Mouse (Mus musculus) lung, embryonic 15.5 days (tissue): ENCODE measurements around the gene Lmntd2. TPM values are rescaled to one million over a fixed set of nuclear protein-coding genes. Genes with fewer than 3 reads are reported as not detected.
A peak's percentile ranks its signal among the peaks of the same experiment; 100 is the strongest.

ENCODE experiments used
- ATAC-seq: fragments of 200-750 bp; cut with Nextera tagmentation; 2 replicates; pipeline ENCODE4 v1.8.0; 2017; ENCODE audit warnings: moderate number of reproducible peaks, borderline replicate concordance; ENCODE audit not compliant: low FRiP score, low TSS enrichment; ENCODE audit errors: extremely low read depth
- H3K27ac ChIP-seq: fragments of 300-500 bp; sonication (generic); 2 replicates; pipeline ENCODE4 v1.5.1; 2015; ENCODE audit warnings: moderate library complexity, mild to moderate bottlenecking, inconsistent platforms
- H3K27me3 ChIP-seq: fragments of 300-500 bp; sonication (generic); 2 replicates; pipeline ENCODE4 v1.6.1; 2015; ENCODE audit warnings: inconsistent platforms
- H3K36me3 ChIP-seq: fragments of 300-500 bp; sonication (generic); 2 replicates; pipeline ENCODE4 v1.6.1; 2015; ENCODE audit warnings: inconsistent platforms
- H3K4me1 ChIP-seq: fragments of 300-500 bp; sonication (generic); 2 replicates; pipeline ENCODE4 v1.6.1; 2015; ENCODE audit warnings: inconsistent platforms
- H3K4me2 ChIP-seq: fragments of 300-500 bp; sonication (generic); 2 replicates; pipeline ENCODE4 v1.6.1; 2015; ENCODE audit warnings: inconsistent platforms, mild to moderate bottlenecking, moderate library complexity
- H3K4me3 ChIP-seq: fragments of 300-500 bp; sonication (generic); 2 replicates; pipeline ENCODE4 v1.5.1; 2015; ENCODE audit warnings: mild to moderate bottlenecking, inconsistent platforms
- H3K9ac ChIP-seq: fragments of 300-500 bp; sonication (generic); 2 replicates; pipeline ENCODE4 v1.6.1; 2015; ENCODE audit warnings: inconsistent platforms
- H3K9me3 ChIP-seq: fragments of 300-500 bp; sonication (generic); 2 replicates; pipeline ENCODE4 v1.6.1; 2016; ENCODE audit warnings: inconsistent platforms
- WGBS: fragments of 180-500 bp; shearing (Covaris S2); methylation state at CpG from one replicate; pipeline ENCODE4 v1.1.7; 2015; 5-methylcytosine and 5-hydroxymethylcytosine counted together
- polyA plus RNA-seq: library from polyadenylated mRNA; unstranded; fragments of >200 nt; fragmentation: Nextera tagmentation; extraction: Ambion mirVana; gene quantifications from 2 replicates; pipeline ENCODE4 v1.2.1, GENCODE M21; 2015

The Lmntd2 gene
- polyA plus RNA-seq, 1 experiment from 2014 or later: 1.3 TPM

GRCm38 (mm10) chr7:141215101-141215879 is 1.4 kb upstream of the Lmntd2 start, which contains the start of gene Rassf7:
Gene Rassf7, plus strand, starts transcription at chr7:141215860.
- Histone ChIP-seq H3K4me3 (peak within 1 kb of the TSS; percentile 67), H3K27ac (peak within 1 kb of the TSS; percentile 98), H3K27me3 (no peaks in the 10 kb centered on the region), H3K9me3 (no peaks in the 10 kb centered on the region), H3K36me3 (no peaks in the 10 kb centered on the region), H3K4me1 (peaks cover 24% of the 10 kb centered on the region), H3K4me2 (peak within 1 kb of the TSS; percentile 97), H3K9ac (peak within 1 kb of the TSS; percentile 61)
- under 1% methylated on average over 41 of the region's 41 CpGs for WGBS
- peak; percentile 93 for ATAC-seq

GRCm38 (mm10) chr7:141214310-141214709 is 430 bp upstream of the Lmntd2 start:
- H3K4me3 ChIP-seq: no peak overlapping the region
- H3K9me3 ChIP-seq: no peaks in the 10 kb centered on the region
- H3K4me2 ChIP-seq: peak overlapping the region; percentile 4; the same call in 1 of the 2 replicates
- WGBS: 57% methylated on average over 3 of the region's 3 CpGs
- no peak overlapping the region for H3K9ac ChIP-seq
- H3K27me3 ChIP-seq: no peaks in the 10 kb centered on the region
- no peak for ATAC-seq
- H3K27ac ChIP-seq: peak overlapping the region; percentile 94
- H3K4me1 ChIP-seq: peaks cover 24% of the 10 kb centered on the region
- H3K36me3 ChIP-seq: no peaks in the 10 kb centered on the region

GRCm38 (mm10) chr7:141213133-141213532 is 747 bp downstream of the Lmntd2 start:
- Histone ChIP-seq H3K4me1 (peaks cover 21% of the 10 kb centered on the region), H3K27me3 (no peaks in the 10 kb centered on the region), H3K4me2 (no peak overlapping the region), H3K27ac (no peak overlapping the region), H3K4me3 (no peak overlapping the region), H3K36me3 (no peaks in the 10 kb centered on the region), H3K9me3 (no peaks in the 10 kb centered on the region), H3K9ac (no peak overlapping the region)
- ATAC-seq: no peak
- WGBS: 81% methylated on average over 3 of the region's 3 CpGs

- H3K27ac ChIP-seq: no peak overlapping the region
- H3K4me2 ChIP-seq: no peak overlapping the region
- no peaks in the 10 kb centered on the region for H3K36me3 ChIP-seq
- H3K4me3 ChIP-seq: no peak overlapping the region
- H3K9me3 ChIP-seq: no peaks in the 10 kb centered on the region
- ATAC-seq: no peak
- peaks cover 14% of the 10 kb centered on the region for H3K4me1 ChIP-seq
- H3K9ac ChIP-seq: no peak overlapping the region
- H3K27me3 ChIP-seq: peaks cover 2% of the 10 kb centered on the region; the same call in 1 of the 2 replicates
- 85% methylated on average over 14 of the region's 14 CpGs for WGBS
Observed at GRCm38 (mm10) chr7:141210606-141211131, 3.2 kb downstream of the Lmntd2 start.

GRCm38 (mm10) chr7:141210137-141210536 is 3.7 kb downstream of the Lmntd2 start:
- H3K27ac ChIP-seq: no peak overlapping the region
- no peaks in the 10 kb centered on the region for H3K36me3 ChIP-seq
- no peaks in the 10 kb centered on the region for H3K9me3 ChIP-seq
- no peak overlapping the region for H3K4me3 ChIP-seq
- no peak overlapping the region for H3K9ac ChIP-seq
- no peak for ATAC-seq
- 59% methylated on average over 12 of the region's 12 CpGs for WGBS
- H3K4me1 ChIP-seq: peaks cover 12% of the 10 kb centered on the region
- no peak overlapping the region for H3K4me2 ChIP-seq
- H3K27me3 ChIP-seq: peaks cover 4% of the 10 kb centered on the region; the same call in 1 of the 2 replicates

- Histone ChIP-seq H3K4me1 (peaks cover 8% of the 10 kb centered on the region; the same call in 1 of the 2 replicates), H3K27me3 (peaks cover 4% of the 10 kb centered on the region; the same call in 1 of the 2 replicates), H3K27ac (no peak overlapping the region), H3K4me3 (no peak overlapping the region), H3K9ac (no peak overlapping the region), H3K36me3 (no peaks in the 10 kb centered on the region), H3K9me3 (no peaks in the 10 kb centered on the region), H3K4me2 (no peak overlapping the region)
- WGBS: 65% methylated on average over 3 of the region's 3 CpGs
- no peak for ATAC-seq
Observed at GRCm38 (mm10) chr7:141209526-141209925, 4.4 kb downstream of the Lmntd2 start.

GRCm38 (mm10) chr7:141206182-141206937 is 7.5 kb downstream of the Lmntd2 start:
- 88% methylated on average over 18 of the region's 18 CpGs for WGBS
- Histone ChIP-seq H3K27me3 (peaks cover 8% of the 10 kb centered on the region; the same call in 1 of the 2 replicates), H3K9me3 (no peaks in the 10 kb centered on the region), H3K36me3 (no peaks in the 10 kb centered on the region), H3K4me2 (no peak overlapping the region), H3K27ac (no peak overlapping the region), H3K9ac (no peak overlapping the region), H3K4me1 (no peaks in the 10 kb centered on the region), H3K4me3 (no peak overlapping the region)
- ATAC-seq: no peak

- H3K27me3 ChIP-seq: peaks cover 16% of the 10 kb centered on the region
- no peak overlapping the region for H3K4me2 ChIP-seq
- 89% methylated on average over 5 of the region's 5 CpGs for WGBS
- no peaks in the 10 kb centered on the region for H3K9me3 ChIP-seq
- H3K27ac ChIP-seq: no peak overlapping the region
- H3K4me3 ChIP-seq: no peak overlapping the region
- ATAC-seq: no peak
- no peaks in the 10 kb centered on the region for H3K4me1 ChIP-seq
- no peak overlapping the region for H3K9ac ChIP-seq
- H3K36me3 ChIP-seq: no peaks in the 10 kb centered on the region
Observed at GRCm38 (mm10) chr7:141205504-141205903, 8.4 kb downstream of the Lmntd2 start.

GRCm38 (mm10) chr7:141204546-141204945 is 9.3 kb downstream of the Lmntd2 start:
- peaks cover 25% of the 10 kb centered on the region for H3K27me3 ChIP-seq
- 63% methylated on average over 3 of the region's 3 CpGs for WGBS
- no peak overlapping the region for H3K9ac ChIP-seq
- H3K9me3 ChIP-seq: no peaks in the 10 kb centered on the region
- no peak overlapping the region for H3K4me2 ChIP-seq
- no peak overlapping the region for H3K27ac ChIP-seq
- no peaks in the 10 kb centered on the region for H3K36me3 ChIP-seq
- no peaks in the 10 kb centered on the region for H3K4me1 ChIP-seq
- ATAC-seq: no peak
- H3K4me3 ChIP-seq: no peak overlapping the region

- H3K27me3 ChIP-seq: peaks cover 22% of the 10 kb centered on the region
- WGBS: 98% methylated on average over 4 of the region's 4 CpGs
- H3K4me1 ChIP-seq: peaks cover 9% of the 10 kb centered on the region
- H3K4me3 ChIP-seq: no peak overlapping the region
- H3K9ac ChIP-seq: no peak overlapping the region
- no peak overlapping the region for H3K27ac ChIP-seq
- H3K9me3 ChIP-seq: no peaks in the 10 kb centered on the region
- H3K4me2 ChIP-seq: no peak overlapping the region
- ATAC-seq: no peak
- H3K36me3 ChIP-seq: no peaks in the 10 kb centered on the region
Observed at GRCm38 (mm10) chr7:141198121-141198520, 15.8 kb downstream of the Lmntd2 start.

GRCm38 (mm10) chr7:141196619-141197282 is 17.1 kb downstream of the Lmntd2 start:
- H3K4me1 ChIP-seq: peaks cover 22% of the 10 kb centered on the region
- no peak overlapping the region for H3K4me2 ChIP-seq
- ATAC-seq: no peak
- no peak overlapping the region for H3K27ac ChIP-seq
- H3K9ac ChIP-seq: no peak overlapping the region
- no peak overlapping the region for H3K4me3 ChIP-seq
- H3K36me3 ChIP-seq: peaks cover 6% of the 10 kb centered on the region
- H3K9me3 ChIP-seq: no peaks in the 10 kb centered on the region
- WGBS: 81% methylated on average over 8 of the region's 8 CpGs
- H3K27me3 ChIP-seq: peaks cover 18% of the 10 kb centered on the region
